Mouse (Mus musculus): ENCODE data around the gene March6. TPM values are rescaled to one million over a fixed set of nuclear protein-coding genes. Genes with fewer than 3 reads are reported as not detected.

March6 gene
- polyA plus RNA-seq, 1 experiment from 2014 or later, result 61.4 TPM

DNA sequence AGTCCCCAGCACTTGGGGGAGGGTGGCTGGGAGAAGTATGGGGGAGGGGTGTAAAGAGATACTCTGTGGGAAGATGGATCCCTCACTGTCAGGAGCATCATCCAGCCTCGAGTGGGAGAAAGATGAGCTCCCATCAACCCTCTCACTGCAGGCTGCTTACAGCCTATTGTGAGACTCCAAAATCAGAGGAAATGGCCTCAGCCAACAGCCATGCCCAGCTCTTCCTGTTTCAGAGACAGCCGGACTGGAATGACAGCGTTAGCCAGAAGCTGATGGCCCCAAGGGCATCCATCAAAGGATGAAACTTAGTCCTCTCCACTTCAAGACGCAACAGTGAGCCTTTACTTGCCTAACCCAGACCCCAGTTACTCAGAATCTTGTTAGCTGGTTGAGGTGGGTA lies 115.7 kb downstream of the March6 start:
- no peaks in the 10 kb centered on the region for H3K4me1 ChIP-seq
- H3K36me3 ChIP-seq, result no peaks in the 10 kb centered on the region
- H3K9ac ChIP-seq, result no peak overlapping the region
- H3K27me3 ChIP-seq (replicated peaks), result no peaks in the 10 kb centered on the region
- WGBS, result 64% methylated on average over 4 of the region's 4 CpGs
- H3K9me3 ChIP-seq, result no peaks in the 10 kb centered on the region
- no peak overlapping the region for H3K27ac ChIP-seq
- no peak for ATAC-seq (ENCODE audit: low FRiP score, low read depth)
- no peak overlapping the region for H3K4me2 ChIP-seq (replicated peaks)
- H3K4me3 ChIP-seq, result no peak overlapping the region

DNA sequence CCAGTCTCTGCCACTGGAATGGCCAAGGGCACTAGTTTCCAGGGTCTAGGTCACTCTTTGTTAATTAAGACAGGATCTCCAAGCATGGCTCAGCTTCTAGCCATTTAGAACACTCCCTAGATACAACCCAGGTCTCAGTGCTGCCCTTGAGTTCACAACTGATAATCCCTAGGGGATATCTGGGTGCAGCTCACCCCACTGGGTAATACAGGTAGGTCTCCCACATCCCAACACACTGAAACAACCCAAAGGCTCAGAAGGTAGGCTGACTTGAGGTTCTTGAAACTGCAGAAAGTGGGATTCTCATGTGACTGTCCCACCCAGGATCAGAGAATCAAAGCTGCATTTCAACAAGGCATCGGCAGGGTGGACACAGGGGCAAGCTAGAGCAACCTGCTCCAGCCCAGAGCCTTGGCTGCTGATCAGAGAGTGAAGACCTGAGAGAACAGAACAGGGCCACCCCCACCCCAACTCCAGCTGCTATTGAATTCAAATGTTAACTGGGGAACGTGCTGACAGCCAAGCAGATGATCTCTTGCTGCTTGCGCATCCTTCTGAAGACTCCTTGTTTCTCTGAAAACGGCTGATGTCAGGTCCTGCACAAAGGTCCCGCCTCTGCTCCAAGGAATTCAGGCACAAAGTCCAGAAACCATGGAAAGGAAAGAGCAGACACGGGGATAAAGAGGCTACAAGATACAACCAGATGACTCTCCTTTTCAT lies 116.5 kb downstream of the March6 start:
- Histone ChIP-seq H3K4me2 (replicated peaks) (no peak overlapping the region), H3K4me1 (no peaks in the 10 kb centered on the region), H3K9ac (no peak overlapping the region), H3K4me3 (no peak overlapping the region), H3K27ac (no peak overlapping the region), H3K36me3 (no peaks in the 10 kb centered on the region), H3K9me3 (no peaks in the 10 kb centered on the region), H3K27me3 (replicated peaks) (no peaks in the 10 kb centered on the region)
- 61% methylated on average over 6 of the region's 6 CpGs for WGBS
- ATAC-seq (ENCODE audit: low FRiP score, low read depth), result no peak

DNA sequence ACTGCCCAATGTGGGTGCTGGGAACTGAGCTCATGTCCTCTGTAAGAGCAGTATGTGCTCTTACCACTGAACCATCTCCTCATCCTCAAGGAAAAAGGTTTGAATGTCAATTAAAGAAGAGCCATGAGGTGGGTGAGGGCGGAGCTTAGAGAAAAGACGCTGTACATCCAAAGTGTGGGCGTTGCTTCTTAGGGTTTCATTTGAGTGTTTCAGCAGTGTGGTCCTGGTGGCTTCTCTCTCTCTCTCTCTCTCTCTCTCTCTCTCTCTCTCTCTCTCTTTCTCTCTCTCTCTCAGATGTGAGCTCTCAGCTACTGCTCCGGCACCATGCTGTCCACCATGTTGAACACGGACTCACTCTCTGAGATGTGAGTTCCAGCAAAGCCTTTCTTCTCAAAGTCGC lies 117.2 kb downstream of the March6 start:
- WGBS, result 85% methylated on average over 6 of the region's 6 CpGs
- Histone ChIP-seq H3K9me3 (no peaks in the 10 kb centered on the region), H3K36me3 (no peaks in the 10 kb centered on the region), H3K4me1 (no peaks in the 10 kb centered on the region), H3K4me2 (replicated peaks) (no peak overlapping the region), H3K27ac (no peak overlapping the region), H3K9ac (no peak overlapping the region), H3K4me3 (no peak overlapping the region), H3K27me3 (replicated peaks) (no peaks in the 10 kb centered on the region)
- ATAC-seq (ENCODE audit: low FRiP score, low read depth), result no peak

DNA sequence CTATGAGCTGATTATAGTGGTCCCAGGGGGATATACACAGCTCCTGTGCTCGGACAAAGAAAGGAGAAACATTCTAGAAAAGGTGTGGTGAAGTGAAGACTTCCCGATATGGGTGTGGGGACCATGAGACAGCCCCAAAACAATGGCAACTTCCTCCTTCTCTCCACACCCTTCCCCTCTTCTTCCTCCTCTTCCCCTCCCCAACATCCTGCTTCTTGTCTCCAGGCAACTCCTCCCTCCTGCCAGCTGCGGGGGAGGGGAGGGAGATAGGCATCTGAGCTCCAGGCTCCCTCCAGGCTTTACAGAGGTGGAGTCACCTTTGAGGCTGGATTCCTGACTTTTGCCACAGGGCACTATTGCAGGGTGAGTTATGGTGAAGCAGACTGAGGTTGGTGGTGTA lies 117.9 kb downstream of the March6 start:
- H3K4me1 ChIP-seq, result no peaks in the 10 kb centered on the region
- no peak overlapping the region for H3K4me3 ChIP-seq
- no peaks in the 10 kb centered on the region for H3K36me3 ChIP-seq
- no peaks in the 10 kb centered on the region for H3K9me3 ChIP-seq
- no peak overlapping the region for H3K4me2 ChIP-seq (replicated peaks)
- no peak overlapping the region for H3K9ac ChIP-seq
- no peak for ATAC-seq (ENCODE audit: low FRiP score, low read depth)
- no peaks in the 10 kb centered on the region for H3K27me3 ChIP-seq (replicated peaks)
- H3K27ac ChIP-seq, result no peak overlapping the region
- 56% methylated on average over 3 of the region's 3 CpGs for WGBS

DNA sequence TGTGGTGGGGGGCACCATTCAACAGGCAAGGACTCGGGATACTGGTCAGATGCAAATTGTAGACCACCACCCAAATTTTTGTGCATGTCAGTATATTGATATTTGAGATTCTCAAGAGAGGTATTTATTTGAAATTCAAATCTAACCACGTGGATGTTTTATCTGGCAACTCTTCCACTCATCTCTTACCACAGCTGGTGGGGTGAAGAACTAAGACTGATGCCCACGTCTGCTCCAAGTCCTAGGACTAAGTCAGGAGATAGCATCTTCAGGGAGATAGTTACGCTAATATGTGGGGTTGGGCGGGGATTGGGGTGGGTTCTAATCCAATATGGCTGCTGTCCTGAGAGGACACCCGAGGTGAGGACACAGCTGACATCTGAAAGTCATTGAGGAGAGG lies 118.4 kb downstream of the March6 start:
- Histone ChIP-seq H3K4me3 (no peak overlapping the region), H3K27ac (no peak overlapping the region), H3K4me1 (no peaks in the 10 kb centered on the region), H3K9ac (no peak overlapping the region), H3K27me3 (replicated peaks) (no peaks in the 10 kb centered on the region), H3K9me3 (no peaks in the 10 kb centered on the region), H3K36me3 (no peaks in the 10 kb centered on the region), H3K4me2 (replicated peaks) (no peak overlapping the region)
- no peak for ATAC-seq (ENCODE audit: low FRiP score, low read depth)
- 88% methylated on average over 6 of the region's 6 CpGs for WGBS

DNA sequence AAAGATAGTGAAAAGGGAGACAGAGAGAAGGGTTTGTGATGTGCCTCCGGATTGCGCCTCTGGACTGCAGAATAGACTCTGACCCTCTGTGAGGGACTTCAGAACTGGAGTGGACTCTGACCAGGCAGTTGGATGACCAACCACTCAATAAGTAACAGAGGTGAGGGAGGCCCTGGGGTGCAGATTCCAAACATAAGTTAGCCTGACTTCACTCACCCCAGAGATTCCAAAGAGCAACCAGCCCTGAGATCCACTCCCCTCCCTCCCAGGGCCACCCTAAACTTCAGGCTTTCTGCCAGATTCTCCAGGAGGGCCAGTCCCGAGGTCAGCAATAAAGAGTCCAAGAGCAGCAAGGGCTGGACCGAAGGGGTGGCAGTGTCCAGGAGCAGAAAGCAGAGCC lies 123.4 kb downstream of the March6 start:
- 90% methylated on average over 4 of the region's 4 CpGs for WGBS
- H3K4me2 ChIP-seq (replicated peaks), result no peak overlapping the region
- H3K4me3 ChIP-seq, result no peak overlapping the region
- H3K9ac ChIP-seq, result no peak overlapping the region
- H3K4me1 ChIP-seq, result no peaks in the 10 kb centered on the region
- H3K27ac ChIP-seq, result no peak overlapping the region
- no peaks in the 10 kb centered on the region for H3K9me3 ChIP-seq
- H3K27me3 ChIP-seq (replicated peaks), result no peaks in the 10 kb centered on the region
- no peak for ATAC-seq (ENCODE audit: low FRiP score, low read depth)
- no peaks in the 10 kb centered on the region for H3K36me3 ChIP-seq

DNA sequence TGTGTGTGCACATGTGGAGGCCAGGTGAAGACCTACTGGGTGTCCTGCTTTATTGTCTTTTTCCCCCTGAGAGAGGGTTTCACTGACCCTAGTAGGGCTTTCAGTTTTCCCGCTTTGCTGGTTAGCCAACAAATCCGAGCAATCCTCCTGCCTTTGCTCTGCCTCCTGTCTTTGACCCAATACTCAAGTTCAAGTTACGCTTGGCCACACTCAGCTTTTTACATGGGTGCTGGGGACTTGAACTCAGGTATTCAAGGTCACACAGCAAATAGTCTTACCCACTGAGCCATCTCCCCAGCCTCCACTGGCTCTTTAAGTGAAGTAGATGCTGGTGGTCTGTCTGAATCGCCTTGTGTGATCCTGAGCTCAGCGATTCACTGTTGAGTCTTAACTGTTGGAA lies 124.0 kb downstream of the March6 start:
- Histone ChIP-seq H3K4me2 (replicated peaks) (no peak overlapping the region), H3K9me3 (no peaks in the 10 kb centered on the region), H3K36me3 (no peaks in the 10 kb centered on the region), H3K4me3 (no peak overlapping the region), H3K27ac (no peak overlapping the region), H3K4me1 (no peaks in the 10 kb centered on the region), H3K27me3 (replicated peaks) (no peaks in the 10 kb centered on the region), H3K9ac (no peak overlapping the region)
- ATAC-seq (ENCODE audit: low FRiP score, low read depth), result no peak
- WGBS, result 89% methylated on average over 5 of the region's 5 CpGs

Other genes with a start within 250 kb of the March6 start
- gene Ankrd33b, start 163.3 kb downstream of the March6 start, polyA plus RNA-seq (2016; fragmentation: Nextera tagmentation; extraction: Ambion mirVana), result 1.0 and 1.4 TPM in 2 replicates
- gene Ropn1l, start 77.3 kb downstream of the March6 start, polyA plus RNA-seq (2016; fragmentation: Nextera tagmentation; extraction: Ambion mirVana), result 1.6 and 2.5 TPM in 2 replicates
- 2.1 and 3.0 TPM in 2 replicates for gene Cmbl, start 34.3 kb upstream of the March6 start, polyA plus RNA-seq (2016; fragmentation: Nextera tagmentation; extraction: Ambion mirVana)
- gene Cct5, start 70.8 kb upstream of the March6 start, polyA plus RNA-seq (2016; fragmentation: Nextera tagmentation; extraction: Ambion mirVana), result 578 and 583 TPM in 2 replicates
- gene Fam173b, start 70.8 kb upstream of the March6 start, polyA plus RNA-seq (2016; fragmentation: Nextera tagmentation; extraction: Ambion mirVana), result 10.9 and 12.3 TPM in 2 replicates